ENCODE assay signal across 29 mouse cellular contexts in the genomic region with DNA sequence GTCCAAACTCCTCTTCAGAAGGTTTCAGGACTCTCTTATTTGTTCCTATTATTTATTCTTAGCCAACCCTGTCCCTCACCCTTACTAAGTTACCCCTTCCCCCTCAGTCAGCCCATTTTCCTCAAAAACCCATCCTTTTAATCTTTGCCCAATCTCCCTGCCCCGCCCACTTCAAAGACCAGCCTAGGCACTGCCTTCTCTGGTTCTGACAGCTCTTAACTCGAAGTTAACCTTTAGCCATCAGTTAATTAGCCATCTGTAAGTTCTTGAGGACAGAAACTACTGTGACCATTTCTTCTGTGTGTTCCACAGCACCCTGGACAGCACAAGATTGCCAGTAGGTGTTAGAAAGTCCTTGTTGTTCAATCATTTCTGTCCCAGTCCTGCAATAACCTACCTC. TPM values are rescaled to one million over a fixed set of nuclear protein-coding genes. Genes with fewer than 3 reads are reported as not detected.
DNase-seq lines count a peak whose midpoint lies in the region; ATAC-seq and TF ChIP-seq lines count a peak whose summit lies in the region.
"Had no signal": no experiment of that assay in that cellular context is flagged by ENCODE, and none has a peak within 500 bp of the region (broad histone marks: within the 10 kb centered on the region; RNA-seq: fewer than 3 reads in every experiment).

No protein-coding gene starts in this region.

- no peak overlapping the region for H3K4me3 ChIP-seq in intestine, embryonic 14.5 days (ENCODE audit: low read depth, low read length)
- H3K4me3 ChIP-seq in intestine, postnatal 0 days (ENCODE audit: low read depth, low read length) = no peak overlapping the region
- H3K4me3 ChIP-seq in kidney, adult 2 months (ENCODE audit: insufficient read depth, low read depth, low read length) = no peak overlapping the region
- H3K4me3 ChIP-seq in limb, embryonic 11.5 days (ENCODE audit: low read depth, low read length) = no peak overlapping the region
- no peak overlapping the region for H3K4me3 ChIP-seq in limb, embryonic 10.5 days
- no peak overlapping the region for H3K4me3 ChIP-seq in hindbrain, embryonic 13.5 days
- H3K4me3 ChIP-seq: embryonic facial prominence, embryonic 12.5 days; embryonic facial prominence, embryonic 15.5 days; gastrocnemius, adult 2 months; heart, embryonic 12.5 days; heart, embryonic 15.5 days; hindbrain, embryonic 15.5 days had no signal

- H3K27ac ChIP-seq in intestine, embryonic 14.5 days (ENCODE audit: low read depth) = no peak overlapping the region
- no peak overlapping the region for H3K27ac ChIP-seq in intestine, postnatal 0 days (ENCODE audit: low read depth, low read length)
- no peak overlapping the region for H3K27ac ChIP-seq in kidney, adult 2 months (ENCODE audit: insufficient read depth, low read depth, low read length)
- no peak overlapping the region for H3K27ac ChIP-seq in limb, embryonic 11.5 days (replicated peaks; ENCODE audit: low read depth, low read length)
- no peak overlapping the region for H3K27ac ChIP-seq in limb, embryonic 10.5 days
- H3K27ac ChIP-seq in hindbrain, embryonic 13.5 days = no peak overlapping the region
- H3K27ac ChIP-seq: embryonic facial prominence, embryonic 12.5 days; embryonic facial prominence, embryonic 15.5 days; gastrocnemius, adult 2 months; heart, embryonic 15.5 days; hindbrain, embryonic 15.5 days had no signal

- H3K9me3 ChIP-seq in intestine, embryonic 14.5 days (ENCODE audit: control insufficient read depth, low read length) = no peaks in the 10 kb centered on the region
- no peaks in the 10 kb centered on the region for H3K9me3 ChIP-seq in intestine, postnatal 0 days (ENCODE audit: control insufficient read depth)
- H3K9me3 ChIP-seq in limb, embryonic 11.5 days (ENCODE audit: control insufficient read depth, low read length) = no peaks in the 10 kb centered on the region
- no peaks in the 10 kb centered on the region for H3K9me3 ChIP-seq in limb, embryonic 10.5 days (replicated peaks)
- no peaks in the 10 kb centered on the region for H3K9me3 ChIP-seq in hindbrain, embryonic 13.5 days
- H3K9me3 ChIP-seq: embryonic facial prominence, embryonic 12.5 days; embryonic facial prominence, embryonic 15.5 days; heart, embryonic 12.5 days; heart, embryonic 15.5 days; hindbrain, embryonic 15.5 days had no signal

- no peak overlapping the region for H3K9ac ChIP-seq in intestine, embryonic 14.5 days (ENCODE audit: low read length)
- H3K9ac ChIP-seq in intestine, postnatal 0 days (ENCODE audit: low read depth, low read length) = no peak overlapping the region
- H3K9ac ChIP-seq in limb, embryonic 11.5 days (ENCODE audit: low read length) = no peak overlapping the region
- H3K9ac ChIP-seq in hindbrain, embryonic 13.5 days = no peak overlapping the region
- H3K9ac ChIP-seq: embryonic facial prominence, embryonic 12.5 days; embryonic facial prominence, embryonic 15.5 days; forebrain, postnatal 0 days; heart, embryonic 12.5 days; heart, embryonic 15.5 days; hindbrain, embryonic 15.5 days had no signal

- H3K4me1 ChIP-seq in intestine, embryonic 14.5 days (replicated peaks; ENCODE audit: control insufficient read depth, insufficient read depth, low read length) = peaks cover 13% of the 10 kb centered on the region
- 0 out of 2 replicates have a peak, but pooled peaks cover 2% of the 10 kb centered on the region for H3K4me1 ChIP-seq in intestine, postnatal 0 days (replicated peaks; ENCODE audit: control insufficient read depth, insufficient read depth, low read length)
- H3K4me1 ChIP-seq in kidney, adult 2 months (ENCODE audit: control insufficient read depth, insufficient read depth, low read length) = peaks cover 3% of the 10 kb centered on the region; the same call in 1 of the 2 replicates
- peaks cover 6% of the 10 kb centered on the region; the same call in 1 of the 2 replicates for H3K4me1 ChIP-seq in limb, embryonic 11.5 days (ENCODE audit: control insufficient read depth, insufficient read depth, low read length)
- H3K4me1 ChIP-seq in limb, embryonic 10.5 days = peaks cover 33% of the 10 kb centered on the region
- peaks cover 65% of the 10 kb centered on the region for H3K4me1 ChIP-seq in hindbrain, embryonic 13.5 days (replicated peaks)

- ATAC-seq in intestine, embryonic 14.5 days (replicated peaks; ENCODE audit: low FRiP score, low TSS enrichment, low read depth) = no peak
- ATAC-seq in intestine, postnatal 0 days = no peak
- ATAC-seq in limb, embryonic 11.5 days (ENCODE audit: insufficient number of reproducible peaks, low FRiP score, low TSS enrichment, low read depth) = no peak
- ATAC-seq in hindbrain, embryonic 13.5 days (ENCODE audit: low FRiP score) = no peak
- ATAC-seq: forebrain, embryonic 14.5 days; forebrain, postnatal 0 days; Patski had no signal

- no peak for TF ChIP-seq CTCF in intestine, postnatal 0 days (IDR thresholded peaks at IDR 0.05; ENCODE audit: low read depth)
- no peak for TF ChIP-seq CTCF in kidney, adult 2 months (conservative IDR thresholded peaks at IDR 0.05; ENCODE audit: insufficient read depth, insufficient read length, low read depth, low read length)

- H3K27me3 ChIP-seq in intestine, embryonic 14.5 days (replicated peaks; ENCODE audit: control insufficient read depth, insufficient read depth, low read length) = no peaks in the 10 kb centered on the region
- peaks cover 19% of the 10 kb centered on the region; the same call in 1 of the 2 replicates for H3K27me3 ChIP-seq in intestine, postnatal 0 days (replicated peaks; ENCODE audit: control insufficient read depth, insufficient read depth, low read length)
- no peaks in the 10 kb centered on the region for H3K27me3 ChIP-seq in kidney, adult 2 months (replicated peaks; ENCODE audit: control insufficient read depth, insufficient read depth, low read length)
- no peaks in the 10 kb centered on the region for H3K27me3 ChIP-seq in limb, embryonic 11.5 days (ENCODE audit: control insufficient read depth, insufficient read depth, low read length)
- H3K27me3 ChIP-seq in limb, embryonic 10.5 days (ENCODE audit: low read depth, poor library complexity, severe bottlenecking) = peaks cover 8% of the 10 kb centered on the region; the same call in 1 of the 2 replicates
- no peaks in the 10 kb centered on the region for H3K27me3 ChIP-seq in hindbrain, embryonic 13.5 days
- H3K27me3 ChIP-seq: embryonic facial prominence, embryonic 12.5 days; embryonic facial prominence, embryonic 15.5 days; heart, embryonic 12.5 days; hindbrain, embryonic 15.5 days; Patski had no signal

- 53% methylated on average over 2 of the region's 2 CpGs for WGBS in intestine, embryonic 14.5 days
- WGBS in intestine, postnatal 0 days = 46% methylated on average over 2 of the region's 2 CpGs
- WGBS in kidney, adult 2 months = 44% methylated on average over 2 of the region's 2 CpGs
- WGBS in limb, embryonic 11.5 days = 36% methylated on average over 2 of the region's 2 CpGs
- WGBS in limb, embryonic 10.5 days = 38% methylated on average over 2 of the region's 2 CpGs
- 60% methylated on average over 2 of the region's 2 CpGs for WGBS in hindbrain, embryonic 13.5 days

- peak; percentile 33 for DNase-seq in intestine, embryonic 14.5 days (ENCODE audit: low spot score)
- peak; percentile 70 for DNase-seq in kidney, adult 2 months
- no peak for DNase-seq in kidney, postnatal 10 days
- peak; percentile 15 for DNase-seq in limb, embryonic 11.5 days (ENCODE audit: low spot score)
- no peak for DNase-seq in limb, embryonic 10.5 days (ENCODE audit: low spot score)
- peak; percentile 38 to 58 for DNase-seq in kidney, postnatal 25 days
- DNase-seq: adrenal gland, postnatal 10 days; adrenal gland, postnatal 36 days; B cell, adult 2 months; cerebellum, adult 11 months; cerebellum, adult 2 months; cerebellum, adult 9-11 months; cerebellum, postnatal 25 days; forebrain, postnatal 0 days; gastrocnemius, adult 2 months; gastrocnemius, postnatal 14 days; heart, adult 18-20 months; heart, postnatal 10 days; heart, postnatal 4 days had no signal

- H3K4me2 ChIP-seq in intestine, embryonic 14.5 days (ENCODE audit: low read length) = no peak overlapping the region
- H3K4me2 ChIP-seq in intestine, postnatal 0 days (replicated peaks; ENCODE audit: low read depth) = no peak overlapping the region
- no peak overlapping the region for H3K4me2 ChIP-seq in limb, embryonic 11.5 days (ENCODE audit: low read depth, severe bottlenecking)
- H3K4me2 ChIP-seq in hindbrain, embryonic 13.5 days = no peak overlapping the region
- H3K4me2 ChIP-seq: embryonic facial prominence, embryonic 12.5 days; embryonic facial prominence, embryonic 15.5 days; heart, embryonic 12.5 days; heart, embryonic 15.5 days had no signal

- H3K36me3 ChIP-seq in intestine, embryonic 14.5 days (ENCODE audit: control insufficient read depth, insufficient read depth, low read length) = no peaks in the 10 kb centered on the region
- H3K36me3 ChIP-seq in intestine, postnatal 0 days (ENCODE audit: control insufficient read depth, insufficient read depth) = no peaks in the 10 kb centered on the region
- no peaks in the 10 kb centered on the region for H3K36me3 ChIP-seq in kidney, adult 2 months (ENCODE audit: control insufficient read depth, insufficient read depth, low read length)
- no peaks in the 10 kb centered on the region for H3K36me3 ChIP-seq in limb, embryonic 11.5 days (ENCODE audit: control insufficient read depth, insufficient read depth, low read length)
- H3K36me3 ChIP-seq in limb, embryonic 10.5 days = peaks cover 9% of the 10 kb centered on the region; the same call in 1 of the 2 replicates
- no peaks in the 10 kb centered on the region for H3K36me3 ChIP-seq in hindbrain, embryonic 13.5 days
- H3K36me3 ChIP-seq: embryonic facial prominence, embryonic 12.5 days; embryonic facial prominence, embryonic 15.5 days; G1E; heart, embryonic 12.5 days; heart, embryonic 15.5 days; hindbrain, embryonic 15.5 days had no signal

- TF ChIP-seq POLR2A in kidney, adult 2 months (IDR thresholded peaks at IDR 0.05; ENCODE audit: low read depth, low read length) = no peak

RNA-seq across cellular contexts. Expression of a gene that starts 3.4 kb away (rescaled TPM):
- 20.1 and 20.9 TPM in 2 replicates for polyA plus RNA-seq in intestine, embryonic 14.5 days (2014; fragmentation: Nextera tagmentation; extraction: Ambion mirVana)
- polyA plus RNA-seq in intestine, postnatal 0 days (2015; fragmentation: Nextera tagmentation; extraction: Ambion mirVana) = 7.5 and 8.0 TPM in 2 replicates
- polyA plus RNA-seq in kidney, adult 2 months (2012; rRNA removed) = 8.5 and 8.6 TPM in 2 replicates
- 9.5 and 11.5 TPM in 2 replicates for polyA plus RNA-seq in limb, embryonic 11.5 days (2014; fragmentation: Nextera tagmentation; extraction: Ambion mirVana)
- 8.0 and 8.3 TPM in 2 replicates for polyA plus RNA-seq in limb, embryonic 10.5 days (2016; fragmentation: Nextera tagmentation; extraction: Ambion mirVana)
- polyA plus RNA-seq in hindbrain, embryonic 13.5 days (2015; fragmentation: Nextera tagmentation; extraction: Ambion mirVana) = 31.5 and 31.6 TPM in 2 replicates

Comparison
In these comparisons a context has a peak if more than half of its experiments do, and no peak if none do; other contexts are left out.
1. DNase-seq: peak in intestine, embryonic 14.5 days (single experiment), kidney, adult 2 months (single experiment), limb, embryonic 11.5 days (single experiment) and kidney, postnatal 25 days (2 of 2); none in kidney, postnatal 10 days (single experiment) and limb, embryonic 10.5 days (single experiment).